Mouse (Mus musculus): ENCODE results near the gene Gm4969. TPM values are rescaled to one million over a fixed set of nuclear protein-coding genes. Genes with fewer than 3 reads are reported as not detected.
A peak's percentile ranks its signal among the peaks of the same experiment; 100 is the strongest.

Gene Gm4969
- polyA plus RNA-seq, 1 experiment from 2014 or later = 2.3 TPM

DNA sequence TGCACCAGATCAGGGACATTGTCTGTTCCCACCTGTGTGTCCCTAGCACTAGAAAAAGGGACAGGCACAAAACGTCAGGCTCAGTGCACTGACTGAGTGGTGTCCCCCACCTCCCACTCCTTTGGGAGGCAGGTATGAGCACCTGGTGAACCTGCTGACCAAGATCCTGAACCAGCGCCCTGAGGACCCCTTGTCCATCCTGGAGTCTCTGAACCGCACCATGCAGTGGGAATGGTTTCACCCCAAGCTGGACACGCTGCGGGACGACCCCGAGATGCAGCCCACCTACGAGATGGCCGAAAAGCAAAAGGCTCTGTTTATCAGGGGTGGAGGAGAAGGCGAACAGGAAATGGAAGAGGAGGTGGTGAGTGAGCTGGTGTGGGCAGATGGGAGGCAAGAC, 60.8 kb downstream of the Gm4969 start:
- Histone ChIP-seq H3K9me3 (no peaks in the 10 kb centered on the region), H3K36me3 (no peaks in the 10 kb centered on the region), H3K4me1 (replicated peaks) (peaks cover 9% of the 10 kb centered on the region; the same call in 1 of the 2 replicates), H3K27ac (no peak overlapping the region), H3K9ac (no peak overlapping the region), H3K27me3 (replicated peaks) (no peaks in the 10 kb centered on the region), H3K4me3 (replicated peaks) (no peak overlapping the region), H3K4me2 (replicated peaks) (no peak overlapping the region)
- WGBS = 90% methylated on average over 10 of the region's 10 CpGs
- no peak for ATAC-seq

GRCm38 (mm10) chr7:19055108-19055507, 63.1 kb downstream of the Gm4969 start:
- H3K4me2 ChIP-seq (replicated peaks) = no peak overlapping the region
- no peaks in the 10 kb centered on the region for H3K27me3 ChIP-seq (replicated peaks)
- H3K4me1 ChIP-seq (replicated peaks) = peaks cover 9% of the 10 kb centered on the region; the same call in 1 of the 2 replicates
- H3K27ac ChIP-seq = no peak overlapping the region
- peaks cover 11% of the 10 kb centered on the region for H3K36me3 ChIP-seq
- no peak overlapping the region for H3K9ac ChIP-seq
- no peaks in the 10 kb centered on the region for H3K9me3 ChIP-seq
- no peak for ATAC-seq
- 88% methylated on average over 8 of the region's 8 CpGs for WGBS
- H3K4me3 ChIP-seq (replicated peaks) = no peak overlapping the region

GRCm38 (mm10) chr7:19054777-19055076, 63.4 kb downstream of the Gm4969 start:
- Histone ChIP-seq H3K27ac (no peak overlapping the region), H3K27me3 (replicated peaks) (no peaks in the 10 kb centered on the region), H3K9ac (no peak overlapping the region), H3K4me1 (replicated peaks) (peaks cover 9% of the 10 kb centered on the region; the same call in 1 of the 2 replicates), H3K36me3 (peaks cover 15% of the 10 kb centered on the region), H3K4me3 (replicated peaks) (no peak overlapping the region), H3K9me3 (no peaks in the 10 kb centered on the region), H3K4me2 (replicated peaks) (no peak overlapping the region)
- ATAC-seq = 0 out of 2 replicates have a peak, but pooled peaks have one; percentile 14
- 77% methylated on average over 9 of the region's 9 CpGs for WGBS

GRCm38 (mm10) chr7:19054047-19054776, 64.0 kb downstream of the Gm4969 start, which contains the start of gene Rsph6a:
TSS of gene Rsph6a (plus strand) at chr7:19054690.
- H3K4me2 ChIP-seq (replicated peaks) = 0 out of 2 replicates have a peak within 1 kb of the TSS, but pooled peaks have one; percentile 19

DNA sequence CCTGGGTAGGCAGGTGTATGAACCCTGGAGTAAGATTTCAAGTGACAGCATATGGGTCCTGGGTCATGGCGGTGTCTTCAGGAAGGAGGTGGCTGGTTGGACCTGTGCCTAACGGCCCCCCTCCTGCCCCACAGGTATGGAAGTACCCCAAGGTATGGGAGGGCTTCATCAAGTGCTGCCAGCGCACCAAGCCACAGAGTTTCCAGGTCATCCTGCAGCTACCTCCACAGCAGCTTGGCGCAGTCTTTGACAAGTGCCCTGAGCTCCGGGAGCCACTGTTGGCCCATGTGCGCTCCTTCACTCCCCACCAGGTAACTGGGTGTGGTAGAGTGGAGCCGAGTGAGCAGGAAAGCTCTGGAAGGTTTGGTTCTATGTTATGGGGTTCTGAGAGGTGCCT, 65.0 kb downstream of the Gm4969 start:
- Histone ChIP-seq H3K9me3 (no peaks in the 10 kb centered on the region), H3K4me1 (replicated peaks) (peaks cover 9% of the 10 kb centered on the region; the same call in 1 of the 2 replicates), H3K27ac (no peak overlapping the region), H3K27me3 (replicated peaks) (no peaks in the 10 kb centered on the region), H3K9ac (no peak overlapping the region), H3K4me2 (replicated peaks) (no peak overlapping the region), H3K36me3 (peaks cover 23% of the 10 kb centered on the region), H3K4me3 (replicated peaks) (no peak overlapping the region)
- WGBS = 90% methylated on average over 7 of the region's 7 CpGs
- ATAC-seq = no peak

More at GRCm38 (mm10) chr7:19054047-19054776, 64.0 kb downstream of the Gm4969 start, which contains the start of gene Rsph6a:
- WGBS = 36% methylated on average over 33 of the region's 33 CpGs
- no peaks in the 10 kb centered on the region for H3K9me3 ChIP-seq
- ATAC-seq = peak; percentile 38; the same call in 1 of the 2 replicates
- no peak within 1 kb of the TSS for H3K9ac ChIP-seq
- peaks cover 9% of the 10 kb centered on the region; the same call in 1 of the 2 replicates for H3K4me1 ChIP-seq (replicated peaks)
- no peak within 1 kb of the TSS for H3K4me3 ChIP-seq (replicated peaks)
- H3K27ac ChIP-seq = no peak within 1 kb of the TSS
- peaks cover 18% of the 10 kb centered on the region for H3K36me3 ChIP-seq
- no peaks in the 10 kb centered on the region for H3K27me3 ChIP-seq (replicated peaks)

- H3K36me3 ChIP-seq = peaks cover 29% of the 10 kb centered on the region
- no peaks in the 10 kb centered on the region for H3K9me3 ChIP-seq
- 85% methylated on average over 15 of the region's 15 CpGs for WGBS
- H3K4me1 ChIP-seq (replicated peaks) = peaks cover 9% of the 10 kb centered on the region; the same call in 1 of the 2 replicates
- no peak overlapping the region for H3K9ac ChIP-seq
- H3K27ac ChIP-seq = no peak overlapping the region
- H3K4me2 ChIP-seq (replicated peaks) = no peak overlapping the region
- H3K4me3 ChIP-seq (replicated peaks) = no peak overlapping the region
- H3K27me3 ChIP-seq (replicated peaks) = no peaks in the 10 kb centered on the region
- no peak for ATAC-seq
Measured at GRCm38 (mm10) chr7:19052345-19053135, 65.6 kb downstream of the Gm4969 start.

GRCm38 (mm10) chr7:19051161-19051560, 67.0 kb downstream of the Gm4969 start:
- ATAC-seq = no peak
- 61% methylated on average over 4 of the region's 4 CpGs for WGBS

GRCm38 (mm10) chr7:19050172-19050571, 68.0 kb downstream of the Gm4969 start:
- 84% methylated on average over 8 of the region's 8 CpGs for WGBS
- Histone ChIP-seq H3K36me3 (peaks cover 51% of the 10 kb centered on the region), H3K4me1 (replicated peaks) (peaks cover 9% of the 10 kb centered on the region; the same call in 1 of the 2 replicates), H3K4me3 (replicated peaks) (no peak overlapping the region), H3K4me2 (replicated peaks) (no peak overlapping the region), H3K9ac (no peak overlapping the region), H3K27ac (no peak overlapping the region), H3K9me3 (no peaks in the 10 kb centered on the region), H3K27me3 (replicated peaks) (no peaks in the 10 kb centered on the region)
- ATAC-seq = no peak

More at GRCm38 (mm10) chr7:19051161-19051560, 67.0 kb downstream of the Gm4969 start:
- H3K4me1 ChIP-seq (replicated peaks) = peaks cover 9% of the 10 kb centered on the region; the same call in 1 of the 2 replicates
- no peak overlapping the region for H3K4me3 ChIP-seq (replicated peaks)
- no peak overlapping the region for H3K27ac ChIP-seq
- peaks cover 41% of the 10 kb centered on the region for H3K36me3 ChIP-seq
- no peak overlapping the region for H3K9ac ChIP-seq
- H3K4me2 ChIP-seq (replicated peaks) = no peak overlapping the region
- H3K9me3 ChIP-seq = no peaks in the 10 kb centered on the region
- H3K27me3 ChIP-seq (replicated peaks) = no peaks in the 10 kb centered on the region

DNA sequence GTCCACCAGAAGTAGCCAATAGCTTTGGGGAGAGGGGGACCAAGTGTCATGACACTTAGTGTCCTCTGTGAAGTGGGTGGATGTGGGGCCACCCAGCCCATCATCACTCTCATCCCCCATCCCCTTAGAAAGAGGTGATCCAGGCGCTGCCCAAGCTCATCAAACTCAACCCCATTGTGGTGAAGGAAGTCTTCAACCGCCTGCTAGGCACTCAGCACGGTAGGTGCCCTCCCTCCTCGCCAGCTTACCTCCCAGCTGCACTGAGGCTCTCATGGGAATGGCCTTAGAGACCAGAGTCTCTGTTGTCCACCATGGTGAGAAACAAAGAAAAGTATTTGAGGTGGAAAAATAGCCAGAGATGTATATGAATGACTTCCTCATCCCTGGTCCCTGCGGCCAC, 68.9 kb downstream of the Gm4969 start:
- Histone ChIP-seq H3K27me3 (replicated peaks) (no peaks in the 10 kb centered on the region), H3K36me3 (peaks cover 58% of the 10 kb centered on the region), H3K9me3 (no peaks in the 10 kb centered on the region), H3K4me1 (replicated peaks) (peaks cover 6% of the 10 kb centered on the region; the same call in 1 of the 2 replicates), H3K4me3 (replicated peaks) (no peak overlapping the region), H3K27ac (no peak overlapping the region), H3K9ac (no peak overlapping the region), H3K4me2 (replicated peaks) (no peak overlapping the region)
- 85% methylated on average over 5 of the region's 5 CpGs for WGBS
- no peak for ATAC-seq

Other genes with a start within 250 kb of the Gm4969 start
- gene Pglyrp1, start 247.0 kb downstream of the Gm4969 start, polyA plus RNA-seq (2015; fragmentation: Nextera tagmentation; extraction: Ambion mirVana) = 53.1 and 72.8 TPM in 2 replicates
- 25.2 and 29.2 TPM in 2 replicates for gene Ccdc61, start 208.0 kb downstream of the Gm4969 start, polyA plus RNA-seq (2015; fragmentation: Nextera tagmentation; extraction: Ambion mirVana)
- gene Nova2, start 192.5 kb downstream of the Gm4969 start, polyA plus RNA-seq (2015; fragmentation: Nextera tagmentation; extraction: Ambion mirVana) = 0.49 and 0.57 TPM in 2 replicates
- gene Nanos2, start 131.0 kb downstream of the Gm4969 start, polyA plus RNA-seq (2015; fragmentation: Nextera tagmentation; extraction: Ambion mirVana) = not detected in 2 replicates
- gene Mypop, start 127.1 kb downstream of the Gm4969 start, polyA plus RNA-seq (2015; fragmentation: Nextera tagmentation; extraction: Ambion mirVana) = 2.5 and 2.9 TPM in 2 replicates
- gene Irf2bp1, start 114.3 kb downstream of the Gm4969 start, polyA plus RNA-seq (2015; fragmentation: Nextera tagmentation; extraction: Ambion mirVana) = 24.5 and 24.6 TPM in 2 replicates
- gene Foxa3, start 94.8 kb downstream of the Gm4969 start, polyA plus RNA-seq (2015; fragmentation: Nextera tagmentation; extraction: Ambion mirVana) = 26.6 and 28.3 TPM in 2 replicates
- 29.6 and 30.3 TPM in 2 replicates for gene Sympk, start 94.0 kb downstream of the Gm4969 start, polyA plus RNA-seq (2015; fragmentation: Nextera tagmentation; extraction: Ambion mirVana)
- not detected in 2 replicates for gene Rsph6a, start 63.7 kb downstream of the Gm4969 start, polyA plus RNA-seq (2015; fragmentation: Nextera tagmentation; extraction: Ambion mirVana)
- 11.0 and 13.4 TPM in 2 replicates for gene Dmwd, start 42.1 kb downstream of the Gm4969 start, polyA plus RNA-seq (2015; fragmentation: Nextera tagmentation; extraction: Ambion mirVana)
- gene Dmpk, start 34.5 kb downstream of the Gm4969 start, polyA plus RNA-seq (2015; fragmentation: Nextera tagmentation; extraction: Ambion mirVana) = 52.2 and 53.7 TPM in 2 replicates
- gene Six5, start 23.8 kb downstream of the Gm4969 start, polyA plus RNA-seq (2015; fragmentation: Nextera tagmentation; extraction: Ambion mirVana) = 8.7 and 8.8 TPM in 2 replicates
- gene Fbxo46, start 1.5 kb upstream of the Gm4969 start, polyA plus RNA-seq (2015; fragmentation: Nextera tagmentation; extraction: Ambion mirVana) = 10.5 and 12.8 TPM in 2 replicates
- gene Qpctl, start 30.9 kb upstream of the Gm4969 start, polyA plus RNA-seq (2015; fragmentation: Nextera tagmentation; extraction: Ambion mirVana) = 9.2 and 11.5 TPM in 2 replicates
- 138 TPM in 2 replicates for gene Snrpd2, start 31.4 kb upstream of the Gm4969 start, polyA plus RNA-seq (2015; fragmentation: Nextera tagmentation; extraction: Ambion mirVana)
- gene Gipr, start 47.8 kb upstream of the Gm4969 start, polyA plus RNA-seq (2015; fragmentation: Nextera tagmentation; extraction: Ambion mirVana) = 2.5 and 2.8 TPM in 2 replicates
- gene Eml2, start 58.1 kb upstream of the Gm4969 start, polyA plus RNA-seq (2015; fragmentation: Nextera tagmentation; extraction: Ambion mirVana) = 6.5 and 7.3 TPM in 2 replicates
- gene Gpr4, start 94.2 kb upstream of the Gm4969 start, polyA plus RNA-seq (2015; fragmentation: Nextera tagmentation; extraction: Ambion mirVana) = 1.4 and 1.5 TPM in 2 replicates
- gene Opa3, start 110.0 kb upstream of the Gm4969 start, polyA plus RNA-seq (2015; fragmentation: Nextera tagmentation; extraction: Ambion mirVana) = 36.8 and 39.4 TPM in 2 replicates
- 109 and 114 TPM in 2 replicates for gene Vasp, start 153.4 kb upstream of the Gm4969 start, polyA plus RNA-seq (2015; fragmentation: Nextera tagmentation; extraction: Ambion mirVana)
- 0.14 and 0.34 TPM in 2 replicates for gene Ppm1n, start 161.7 kb upstream of the Gm4969 start, polyA plus RNA-seq (2015; fragmentation: Nextera tagmentation; extraction: Ambion mirVana)
- 11.3 and 12.5 TPM in 2 replicates for gene Rtn2, start 164.3 kb upstream of the Gm4969 start, polyA plus RNA-seq (2015; fragmentation: Nextera tagmentation; extraction: Ambion mirVana)
- gene Fosb, start 191.7 kb upstream of the Gm4969 start, polyA plus RNA-seq (2015; fragmentation: Nextera tagmentation; extraction: Ambion mirVana) = 0.09 and 0.14 TPM in 2 replicates
- 51.6 and 52.0 TPM in 2 replicates for gene Ercc1, start 226.4 kb upstream of the Gm4969 start, polyA plus RNA-seq (2015; fragmentation: Nextera tagmentation; extraction: Ambion mirVana)
- gene Cd3eap, start 241.1 kb upstream of the Gm4969 start, polyA plus RNA-seq (2015; fragmentation: Nextera tagmentation; extraction: Ambion mirVana) = 21.7 and 23.4 TPM in 2 replicates
- 3.1 and 4.8 TPM in 2 replicates for gene Ppp1r13l, start 241.4 kb upstream of the Gm4969 start, polyA plus RNA-seq (2015; fragmentation: Nextera tagmentation; extraction: Ambion mirVana)